Mouse (Mus musculus) megakaryocyte, adult 5-6 weeks (primary cell): Measurements from ENCODE around the gene Zfp263. TPM values are rescaled to one million over a fixed set of nuclear protein-coding genes. Genes with fewer than 3 reads are reported as not detected.
A peak's percentile ranks its signal among the peaks of the same experiment; 100 is the strongest.

Source experiments
- ATAC-seq: 2 replicates; pipeline ENCODE4 v1.8.0; 2016; ENCODE audit warnings: mild to moderate bottlenecking, inconsistent platforms; ENCODE audit not compliant: poor library complexity, severe bottlenecking
- total RNA-seq, 2 experiments: library from RNA; stranded (forward) in 1 of 2; stranded (reverse) in 1 of 2; fragments of 153-499, 151-499 nt in 1 of 2; fragments of 221-1000, 200-1000 nt in 1 of 2; gene quantifications; 2 replicates each; pipeline versions ENCODE4 v1.2.3 to v1.2.4; 2015 to 2017

Zfp263 gene
- total RNA-seq (2015) (29.0 and 29.7 TPM in 2 replicates), total RNA-seq (2017) (35.1 and 40.4 TPM in 2 replicates)

GRCm38 (mm10) chr16:3743503-3744185 is at the start of gene Zfp263:
Gene Zfp263 (plus strand): TSS chr16:3744093.
- ATAC-seq, result peak; percentile 88

- peak; percentile 100 for ATAC-seq
Measured at GRCm38 (mm10) chr16:3699281-3699680, 44.6 kb upstream of the Zfp263 start.

- peak; percentile 42; the same call in 1 of the 2 replicates for ATAC-seq
Measured at GRCm38 (mm10) chr16:3700893-3701292, 43.0 kb upstream of the Zfp263 start.

GRCm38 (mm10) chr16:3706680-3707079 is 37.2 kb upstream of the Zfp263 start:
- peak; percentile 97 for ATAC-seq

GRCm38 (mm10) chr16:3714731-3715130 is 29.2 kb upstream of the Zfp263 start:
- peak; percentile 72 for ATAC-seq

- peak; percentile 71 for ATAC-seq
Measured at GRCm38 (mm10) chr16:3717980-3718379, 25.9 kb upstream of the Zfp263 start, which contains the start of gene Mefv. Gene Mefv (minus strand): TSS chr16:3718097.

- peak; percentile 87 for ATAC-seq
Measured at GRCm38 (mm10) chr16:3723231-3723630, 20.7 kb upstream of the Zfp263 start.

- ATAC-seq, result no peak
Measured at GRCm38 (mm10) chr16:3727980-3728720, 15.7 kb upstream of the Zfp263 start.

GRCm38 (mm10) chr16:3732612-3733011 is 11.3 kb upstream of the Zfp263 start:
- peak; percentile 99 for ATAC-seq

GRCm38 (mm10) chr16:3733198-3733732 is 10.6 kb upstream of the Zfp263 start:
- ATAC-seq, result peak; percentile 80

- no peak for ATAC-seq
Measured at GRCm38 (mm10) chr16:3742466-3742865, 1.4 kb upstream of the Zfp263 start.

GRCm38 (mm10) chr16:3744186-3744700 is 350 bp downstream of the Zfp263 start:
- peak; percentile 58 for ATAC-seq

GRCm38 (mm10) chr16:3745656-3746055 is 1.8 kb downstream of the Zfp263 start:
- ATAC-seq, result no peak

- ATAC-seq, result no peak
Measured at GRCm38 (mm10) chr16:3748976-3749375, 5.1 kb downstream of the Zfp263 start.

- no peak for ATAC-seq
Measured at GRCm38 (mm10) chr16:3771603-3772002, 27.7 kb downstream of the Zfp263 start.

GRCm38 (mm10) chr16:3776365-3776764 is 32.5 kb downstream of the Zfp263 start:
- ATAC-seq, result no peak

- ATAC-seq, result no peak
Measured at GRCm38 (mm10) chr16:3777986-3778385, 34.1 kb downstream of the Zfp263 start.

- no peak for ATAC-seq
Measured at GRCm38 (mm10) chr16:3781237-3781636, 37.3 kb downstream of the Zfp263 start.

GRCm38 (mm10) chr16:3788394-3788793 is 44.5 kb downstream of the Zfp263 start:
- no peak for ATAC-seq
